Mouse (Mus musculus) lung, embryonic 14.5 days (tissue): ENCODE data around the gene Mkrn1. TPM values are rescaled to one million over a fixed set of nuclear protein-coding genes. Genes with fewer than 3 reads are reported as not detected.
"Not testable (repeated sequence)": the region's sequence is repeated elsewhere in the genome, so short reads cannot be mapped to it uniquely, and the experiment has no call there.

Experiments used
- ATAC-seq: fragments of 200-750 bp; cut with Nextera tagmentation; 2 replicates; pipeline ENCODE4 v1.8.0; 2017; ENCODE audit warnings: mild to moderate bottlenecking, moderate TSS enrichment, moderate library complexity; ENCODE audit not compliant: insufficient read depth
- DNase-seq: peaks from one replicate; pipeline ENCODE4 v3.0.0-alpha.2; 2015
- H3K27ac ChIP-seq: fragments of 300-500 bp; sonication (generic); 2 replicates; pipeline ENCODE4 v1.5.1; 2014; ENCODE audit warnings: low read depth, mild to moderate bottlenecking, moderate library complexity
- H3K27me3 ChIP-seq: fragments of 300-500 bp; sonication (generic); 2 replicates; pipeline ENCODE4 v1.6.1; 2014; ENCODE audit warnings: low read length, control low read depth; ENCODE audit not compliant: insufficient read depth
- H3K36me3 ChIP-seq: fragments of 300-500 bp; sonication (generic); 2 replicates; pipeline ENCODE4 v1.6.1; 2014; ENCODE audit warnings: control low read depth; ENCODE audit not compliant: insufficient read depth
- H3K4me1 ChIP-seq: fragments of 300-500 bp; sonication (generic); 2 replicates; pipeline ENCODE4 v1.6.1; 2014; ENCODE audit warnings: antibody characterized with exemption, control low read depth; ENCODE audit not compliant: insufficient read depth
- H3K4me2 ChIP-seq: fragments of 300-500 bp; sonication (generic); 2 replicates; pipeline ENCODE4 v1.6.1; 2014; ENCODE audit warnings: mild to moderate bottlenecking
- H3K4me3 ChIP-seq: fragments of 300-500 bp; sonication (generic); 2 replicates; pipeline ENCODE4 v1.5.1; 2014; ENCODE audit warnings: low read depth, low read length
- H3K9ac ChIP-seq: fragments of 300-500 bp; sonication (generic); 2 replicates; pipeline ENCODE4 v1.6.1; 2014
- H3K9me3 ChIP-seq: fragments of 300-500 bp; sonication (generic); 2 replicates; pipeline ENCODE4 v1.6.1; 2016; ENCODE audit warnings: low read depth, low read length, control low read depth
- CTCF ChIP-seq: IDR thresholded peaks from 2 replicates; pipeline ENCODE4 v1.5.1; 2016; ENCODE audit warnings: antibody characterized with exemption, low read depth
- WGBS: fragments of 180-500 bp; shearing (Covaris S2); extraction: QIAGEN DNeasy Blood & Tissue Kit; methylation state at CpG from one replicate; pipeline ENCODE4 v1.1.7; 2014; 5-methylcytosine and 5-hydroxymethylcytosine counted together
- polyA plus RNA-seq: library from polyadenylated mRNA; unstranded; fragments of >200 nt; fragmentation: Nextera tagmentation; extraction: Ambion mirVana; gene quantifications from 2 replicates; pipeline ENCODE4 v1.2.1, GENCODE M21; 2014

The Mkrn1 gene
- polyA plus RNA-seq, 1 experiment from 2014 or later = 61.2 TPM

DNA sequence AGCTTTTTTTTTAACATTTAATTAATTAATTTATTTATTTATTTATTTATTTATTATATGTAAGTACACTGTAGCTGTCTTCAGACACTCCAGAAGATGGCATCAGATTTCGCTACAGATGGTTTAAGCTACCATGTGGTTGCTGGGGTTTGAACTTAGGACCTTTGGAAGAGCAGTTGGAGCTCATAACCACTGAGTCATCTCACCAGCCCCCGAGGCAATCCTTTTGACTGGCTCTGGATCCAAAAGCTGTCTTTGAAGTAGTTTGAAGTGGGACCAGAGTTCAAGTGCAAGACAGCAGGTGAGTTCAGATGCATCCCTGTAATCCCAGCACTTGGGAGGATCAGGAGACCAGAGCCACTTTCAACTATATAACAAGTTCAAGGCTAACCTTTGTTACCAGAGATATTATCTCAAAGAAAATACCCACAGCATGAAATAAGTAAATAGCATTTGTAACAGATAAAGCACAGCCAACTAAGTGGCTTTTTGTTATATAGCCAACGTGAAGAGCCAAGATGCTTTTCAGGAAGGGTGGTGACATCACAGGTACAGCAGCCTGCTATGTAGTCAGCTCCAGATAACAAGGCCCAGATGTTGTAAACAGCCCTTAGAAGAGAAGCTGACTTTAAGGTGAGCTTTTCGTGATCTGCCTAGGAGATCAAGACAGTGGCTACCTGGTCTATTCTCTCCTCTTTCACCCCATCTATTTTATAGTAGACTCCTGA lies 7.2 kb upstream of the Mkrn1 start:
- ATAC-seq = no peak
- no peak overlapping the region for H3K9ac ChIP-seq
- no peaks in the 10 kb centered on the region for H3K36me3 ChIP-seq
- H3K4me3 ChIP-seq = no peak overlapping the region
- TF ChIP-seq CTCF = no peak
- no peaks in the 10 kb centered on the region for H3K9me3 ChIP-seq
- H3K27ac ChIP-seq = no peak overlapping the region
- DNase-seq = no peak
- no peaks in the 10 kb centered on the region for H3K27me3 ChIP-seq
- WGBS = 67% methylated on average over 4 of the region's 4 CpGs
- H3K4me1 ChIP-seq = no peaks in the 10 kb centered on the region
- H3K4me2 ChIP-seq = no peak overlapping the region

GRCm38 (mm10) chr6:39426725-39427124 lies 6.5 kb upstream of the Mkrn1 start:
- WGBS = 72% methylated on average over 4 of the region's 4 CpGs

GRCm38 (mm10) chr6:39425181-39425580 lies 4.9 kb upstream of the Mkrn1 start:
- Histone ChIP-seq H3K4me3 (no peak overlapping the region), H3K4me2 (no peak overlapping the region), H3K27ac (no peak overlapping the region), H3K9ac (no peak overlapping the region), H3K9me3 (no peaks in the 10 kb centered on the region), H3K4me1 (no peaks in the 10 kb centered on the region), H3K27me3 (no peaks in the 10 kb centered on the region), H3K36me3 (no peaks in the 10 kb centered on the region)
- DNase-seq (no peak), ATAC-seq (no peak)
- 70% methylated on average over 2 of the region's 2 CpGs for WGBS
- no peak for TF ChIP-seq CTCF

More at GRCm38 (mm10) chr6:39426725-39427124, 6.5 kb upstream of the Mkrn1 start:
- no peak for DNase-seq
- no peaks in the 10 kb centered on the region for H3K9me3 ChIP-seq
- no peaks in the 10 kb centered on the region for H3K27me3 ChIP-seq
- no peak overlapping the region for H3K4me3 ChIP-seq
- no peaks in the 10 kb centered on the region for H3K36me3 ChIP-seq
- no peak for TF ChIP-seq CTCF
- H3K4me1 ChIP-seq = no peaks in the 10 kb centered on the region
- H3K4me2 ChIP-seq = no peak overlapping the region
- no peak overlapping the region for H3K27ac ChIP-seq
- no peak for ATAC-seq
- H3K9ac ChIP-seq = no peak overlapping the region

DNA sequence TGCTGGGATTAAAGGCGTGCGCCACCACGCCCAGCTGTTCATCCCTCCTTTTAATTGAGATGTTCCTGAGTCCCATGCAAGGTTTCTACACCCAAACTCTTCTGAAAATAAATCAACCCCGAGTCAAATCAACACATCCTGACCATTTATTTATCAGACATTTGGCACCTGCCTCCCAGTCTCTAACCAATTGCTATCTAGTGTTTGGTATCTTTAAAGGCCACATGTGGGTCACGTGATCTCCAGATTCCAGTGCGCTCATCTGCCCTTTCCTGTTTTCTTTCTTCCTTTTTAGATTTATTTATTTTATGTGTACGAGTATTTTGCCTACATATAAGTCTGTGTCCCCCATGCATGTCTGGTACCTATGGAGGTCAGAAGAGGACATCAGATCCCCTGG lies 3.4 kb upstream of the Mkrn1 start:
- Histone ChIP-seq H3K9me3 (no peaks in the 10 kb centered on the region), H3K4me2 (no peak overlapping the region), H3K27ac (no peak overlapping the region), H3K9ac (no peak overlapping the region), H3K36me3 (no peaks in the 10 kb centered on the region), H3K4me3 (no peak overlapping the region), H3K4me1 (no peaks in the 10 kb centered on the region), H3K27me3 (0 out of 2 replicates have a peak, but pooled peaks cover 6% of the 10 kb centered on the region)
- ATAC-seq (no peak), DNase-seq (no peak)
- no peak for TF ChIP-seq CTCF
- WGBS = 82% methylated on average over 7 of the region's 7 CpGs

- Histone ChIP-seq H3K4me3 (no peak overlapping the region), H3K4me1 (no peaks in the 10 kb centered on the region), H3K27ac (no peak overlapping the region), H3K4me2 (no peak overlapping the region), H3K9me3 (no peaks in the 10 kb centered on the region), H3K27me3 (0 out of 2 replicates have a peak, but pooled peaks cover 11% of the 10 kb centered on the region), H3K9ac (no peak overlapping the region), H3K36me3 (no peaks in the 10 kb centered on the region)
- no peak for ATAC-seq
- TF ChIP-seq CTCF = no peak
- 52% methylated on average over 6 of the region's 6 CpGs for WGBS
- no peak for DNase-seq
Observed at GRCm38 (mm10) chr6:39423130-39423551, 2.9 kb upstream of the Mkrn1 start.

- no peak for DNase-seq
- no peak for ATAC-seq
- TF ChIP-seq CTCF = no peak
- 32% methylated on average over 4 of the region's 4 CpGs for WGBS
- Histone ChIP-seq H3K4me1 (no peaks in the 10 kb centered on the region), H3K4me3 (peak overlapping the region; percentile 97; the same call in 1 of the 2 replicates), H3K27ac (no peak overlapping the region), H3K4me2 (peak overlapping the region; percentile 74), H3K27me3 (0 out of 2 replicates have a peak, but pooled peaks cover 16% of the 10 kb centered on the region), H3K9me3 (no peaks in the 10 kb centered on the region), H3K9ac (no peak overlapping the region), H3K36me3 (no peaks in the 10 kb centered on the region)
Observed at GRCm38 (mm10) chr6:39420867-39421266, 605 bp upstream of the Mkrn1 start.

- H3K4me1 ChIP-seq = no peaks in the 10 kb centered on the region
- no peaks in the 10 kb centered on the region for H3K36me3 ChIP-seq
- H3K4me2 ChIP-seq = peak overlapping the region; percentile 74
- ATAC-seq = no peak
- H3K27ac ChIP-seq = peak overlapping the region; percentile 78
- H3K9me3 ChIP-seq = no peaks in the 10 kb centered on the region
- no peak for TF ChIP-seq CTCF
- 0 out of 2 replicates have a peak, but pooled peaks cover 16% of the 10 kb centered on the region for H3K27me3 ChIP-seq
- DNase-seq = no peak
- H3K9ac ChIP-seq = peak overlapping the region; percentile 72
- peak overlapping the region; percentile 97 for H3K4me3 ChIP-seq
- under 1% methylated on average over 43 of the region's 43 CpGs for WGBS
Observed at GRCm38 (mm10) chr6:39419386-39419850, 844 bp downstream of the Mkrn1 start.

DNA sequence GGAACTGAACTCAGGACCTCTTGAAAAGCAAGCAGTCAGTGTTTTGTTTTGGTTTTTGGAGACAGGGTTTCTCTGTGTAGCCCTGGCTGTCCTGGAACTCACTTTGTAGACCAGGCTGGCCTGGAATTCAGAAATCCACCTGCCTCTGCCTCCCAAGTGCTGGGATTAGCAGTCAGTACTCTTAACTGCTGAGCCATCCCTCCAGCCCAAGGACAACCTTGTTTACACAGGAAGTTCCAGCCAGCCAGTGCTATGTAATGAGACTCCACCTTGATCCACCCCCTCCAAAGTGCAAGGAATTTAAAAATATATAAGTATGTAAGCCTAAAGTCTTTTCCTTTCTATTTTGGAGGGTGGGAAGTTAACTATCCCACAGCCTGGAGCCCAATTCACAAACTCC lies 3.6 kb downstream of the Mkrn1 start:
- not testable (repeated sequence) for H3K4me1 ChIP-seq, H3K9me3 ChIP-seq, DNase-seq, ATAC-seq, H3K4me2 ChIP-seq, H3K27ac ChIP-seq, H3K9ac ChIP-seq, H3K4me3 ChIP-seq, H3K36me3 ChIP-seq
- 0 out of 2 replicates have a peak, but pooled peaks cover 16% of the 10 kb centered on the region for H3K27me3 ChIP-seq
